Mouse (Mus musculus) CH12.LX (cell line): ENCODE data around the gene Zfp784.
A peak's percentile ranks its signal among the peaks of the same experiment; 100 is the strongest.

ENCODE experiments used
- CTCF ChIP-seq, 2 experiments: IDR thresholded peaks in 1 of 2; conservative IDR thresholded peaks in 1 of 2; 2 replicates each; pipeline ENCODE4 v1.5.1; 2011 to 2012; ENCODE audit warnings: low read depth in 2 of 2, low read length in 2 of 2, improper control_type of control experiment in 1 of 2, inconsistent platforms in 1 of 2, mild to moderate bottlenecking in 1 of 2, moderate library complexity in 1 of 2
- E2F4 ChIP-seq: IDR thresholded peaks from 2 replicates; pipeline ENCODE4 v1.6.1; 2011; ENCODE audit warnings: low read depth, low read length, improper control_type of control experiment; ENCODE audit not compliant: insufficient replicate concordance
- EP300 ChIP-seq: IDR thresholded peaks from 2 replicates; pipeline ENCODE4 v1.6.1; 2011; ENCODE audit warnings: low read length, improper control_type of control experiment
- TCF12 ChIP-seq: IDR thresholded peaks from 2 replicates; pipeline ENCODE4 v1.6.1; 2014; ENCODE audit warnings: low read depth, mild to moderate bottlenecking, inconsistent platforms, low read length, improper control_type of control experiment

GRCm38 (mm10) chr7:4996003-4996895 is 42.0 kb downstream of the Zfp784 start, which contains the start of gene Zfp579:
- no peak for TF ChIP-seq CTCF (conservative IDR thresholded peaks at IDR 0.05 in 1 of 2, IDR thresholded peaks at IDR 0.05 in 1 of 2; ENCODE audit: low read depth in 2 of 2, low read length in 2 of 2)
- TF ChIP-seq E2F4 = no peak
- no peak for TF ChIP-seq EP300
- TF ChIP-seq TCF12 = peak; percentile 33; the same call in 1 of the 2 replicates
